Mouse (Mus musculus): Measurements from ENCODE around the gene Fdx1l. TPM values are rescaled to one million over a fixed set of nuclear protein-coding genes. Genes with fewer than 3 reads are reported as not detected.

The Fdx1l gene
- total RNA-seq, 2 experiments from 2014 or later: 48.1 to 53.0 TPM

DNA sequence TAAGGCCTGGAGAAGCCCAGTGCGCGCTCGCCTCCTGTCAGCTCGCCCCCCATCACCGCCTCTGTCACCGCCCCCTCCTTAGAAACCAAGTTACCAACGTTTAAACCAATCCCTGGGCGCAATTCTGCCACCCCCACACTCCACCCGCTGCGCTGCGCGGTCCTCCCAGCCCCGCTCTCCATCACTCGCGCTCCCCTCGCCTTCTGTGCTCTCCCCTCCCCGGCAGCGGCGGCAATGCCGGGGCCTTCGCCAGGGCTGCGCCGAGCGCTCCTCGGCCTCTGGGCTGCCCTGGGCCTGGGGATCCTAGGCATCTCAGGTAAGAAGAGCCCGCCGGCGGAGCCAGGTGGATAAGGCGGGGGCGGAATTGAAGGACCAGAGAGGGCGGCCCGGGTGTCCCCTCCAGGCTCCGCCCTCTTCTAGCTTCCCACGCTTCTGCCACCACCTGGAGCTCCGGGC, 41.5 kb downstream of the Fdx1l start, which contains the start of gene Icam5:
Gene Icam5 (plus strand): TSS at position 178 of the 456 bp plus-strand sequence.
- DNase-seq (ENCODE audit: extremely low spot score in 1 of 2, low spot score in 2 of 2): peak; percentile 80 to 86
- intact Hi-C loops (cut with DNase I): loop anchor here (5.0 kb wide), 2 partner anchors 40 to 100 kb away; partner anchors contain the start of genes Fdx1l, Gm49373 and Tyk2

DNA sequence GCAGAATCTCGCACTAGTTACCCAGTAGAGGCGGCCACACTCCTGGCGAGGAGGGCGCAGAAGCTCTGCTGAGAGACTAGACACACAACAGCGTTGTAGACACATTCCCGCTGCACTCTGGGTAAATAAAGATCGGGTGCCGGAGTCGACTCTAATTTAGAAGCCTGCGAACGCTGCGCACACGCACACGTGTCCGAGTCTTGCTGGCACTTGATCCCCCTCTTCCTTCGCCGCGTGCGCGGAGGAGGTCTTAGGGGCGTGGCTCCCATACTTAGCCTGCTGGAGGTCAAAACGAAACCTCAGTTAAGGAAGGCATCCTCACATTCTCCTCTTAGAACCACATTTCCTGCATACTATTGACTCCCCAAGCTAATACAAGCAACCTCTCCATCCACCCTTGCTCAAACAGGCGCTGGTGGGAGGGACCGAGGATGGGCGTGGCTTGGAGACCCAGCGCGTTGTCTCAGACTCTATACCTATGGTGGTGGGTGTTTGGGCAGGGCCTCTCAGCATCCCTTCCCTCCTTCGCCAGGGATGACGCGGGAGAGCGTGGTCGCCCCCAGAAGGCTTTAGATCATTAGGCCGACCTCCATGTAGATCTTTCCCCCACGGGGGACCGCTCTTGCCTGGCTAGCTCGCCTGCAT, 42.0 kb downstream of the Fdx1l start:
- intact Hi-C loops (cut with DNase I): loop anchor here (5.0 kb wide), 2 partner anchors 41 to 101 kb away; partner anchors contain the start of genes Fdx1l, Gm49373 and Tyk2
- DNase-seq (ENCODE audit: extremely low spot score in 1 of 2, low spot score in 2 of 2): peak; percentile 77 to 84

- intact Hi-C loops (cut with DNase I): loop anchor here (5.0 kb wide), 2 partner anchors 41 to 101 kb away; partner anchors contain the start of genes Fdx1l, Gm49373 and Tyk2
These were observed 42.6 kb downstream of the Fdx1l start for GRCm38 (mm10) chr9:21030781-21031250.

DNA sequence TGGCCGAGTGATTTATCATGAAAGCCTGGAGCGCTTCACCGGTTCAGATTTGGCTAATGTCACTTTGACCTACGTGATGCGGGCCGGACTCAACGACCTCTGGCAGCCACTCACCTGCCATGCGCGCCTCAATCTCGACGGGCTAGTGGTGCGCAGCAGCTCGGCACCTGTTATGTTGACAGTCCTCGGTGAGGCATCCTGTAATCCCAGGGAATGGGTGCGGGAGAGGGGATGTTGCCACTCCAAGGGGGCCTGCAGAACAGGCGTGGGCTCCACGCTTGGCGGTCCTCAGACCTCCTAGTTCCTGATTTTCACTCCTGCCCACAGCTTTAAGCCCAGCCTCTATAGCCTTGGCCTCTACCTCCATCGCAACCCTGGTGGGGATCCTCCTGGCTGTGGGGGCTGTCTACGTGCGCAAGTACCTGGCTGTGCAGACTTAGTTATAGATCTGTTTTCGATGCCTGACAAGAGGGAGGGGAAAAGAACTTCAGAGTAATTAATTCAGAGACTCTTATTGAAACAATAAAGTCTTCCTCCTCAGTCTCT, 43.3 kb downstream of the Fdx1l start:
- peak in 1 of 2 experiments; percentile 39 for DNase-seq (ENCODE audit: extremely low spot score in 1 of 2, low spot score in 2 of 2)
- intact Hi-C loops (cut with DNase I): loop anchor here (5.0 kb wide), 2 partner anchors 42 to 102 kb away; partner anchors contain the start of genes Fdx1l, Gm49373 and Tyk2

More at GRCm38 (mm10) chr9:21030781-21031250, 42.6 kb downstream of the Fdx1l start:
- DNase-seq (ENCODE audit: extremely low spot score in 1 of 2, low spot score in 2 of 2): peak; percentile 83 to 92

- intact Hi-C loops (cut with DNase I): loop anchor here (5.0 kb wide), 2 partner anchors 43 to 103 kb away; partner anchors contain the start of genes Fdx1l, Gm49373 and Tyk2
- peak in 1 of 2 experiments; percentile 87 for DNase-seq (ENCODE audit: extremely low spot score in 1 of 2, low spot score in 2 of 2)
These were observed 43.9 kb downstream of the Fdx1l start, which contains the start of gene Icam4 for GRCm38 (mm10) chr9:21029291-21030054. Gene Icam4 (plus strand): TSS chr9:21029373.

GRCm38 (mm10) chr9:21028560-21029110, 44.8 kb downstream of the Fdx1l start:
- intact Hi-C loops (cut with DNase I): no loop called here
- no peak for DNase-seq (ENCODE audit: extremely low spot score in 1 of 2, low spot score in 2 of 2)

DNA sequence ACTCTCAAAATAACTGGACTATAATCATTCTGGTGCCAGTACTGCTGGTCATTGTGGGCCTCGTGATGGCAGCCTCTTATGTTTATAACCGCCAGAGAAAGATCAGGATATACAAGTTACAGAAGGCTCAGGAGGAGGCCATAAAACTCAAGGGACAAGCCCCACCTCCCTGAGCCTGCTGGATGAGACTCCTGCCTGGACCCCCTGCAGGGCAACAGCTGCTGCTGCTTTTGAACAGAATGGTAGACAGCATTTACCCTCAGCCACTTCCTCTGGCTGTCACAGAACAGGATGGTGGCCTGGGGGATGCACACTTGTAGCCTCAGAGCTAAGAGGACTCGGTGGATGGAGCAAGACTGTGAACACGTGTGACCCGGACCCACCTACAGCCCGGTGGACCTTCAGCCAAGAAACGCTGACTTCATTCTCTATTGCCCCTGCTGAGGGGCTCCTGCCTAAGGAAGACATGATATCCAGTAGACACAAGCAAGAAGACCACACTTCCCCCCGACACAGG, 45.6 kb downstream of the Fdx1l start:
- DNase-seq (ENCODE audit: extremely low spot score in 1 of 2, low spot score in 2 of 2): peak in 1 of 2 experiments; percentile 81
- intact Hi-C loops (cut with DNase I): no loop called here

DNA sequence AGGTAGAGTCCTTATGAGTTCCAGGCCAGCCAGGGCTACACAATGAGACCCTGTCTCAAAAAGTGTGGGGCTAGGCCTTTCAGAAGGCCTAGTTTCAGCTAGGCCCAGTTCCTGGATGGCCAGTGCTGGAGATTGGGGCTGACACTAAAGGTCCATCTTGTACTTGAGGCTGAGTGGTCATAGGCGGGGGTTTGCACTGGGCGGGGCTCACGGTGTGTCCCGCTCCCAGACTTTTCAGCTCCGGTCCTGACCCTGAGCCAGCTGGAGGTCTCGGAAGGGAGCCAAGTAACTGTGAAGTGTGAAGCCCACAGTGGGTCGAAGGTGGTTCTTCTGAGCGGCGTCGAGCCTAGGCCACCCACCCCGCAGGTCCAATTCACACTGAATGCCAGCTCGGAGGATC, 46.6 kb downstream of the Fdx1l start:
- no peak for DNase-seq (ENCODE audit: extremely low spot score in 1 of 2, low spot score in 2 of 2)
- intact Hi-C loops (cut with DNase I): no loop called here

GRCm38 (mm10) chr9:21025258-21025810, 48.1 kb downstream of the Fdx1l start:
- intact Hi-C loops (cut with DNase I): no loop called here
- no peak for DNase-seq (ENCODE audit: extremely low spot score in 1 of 2, low spot score in 2 of 2)

- no peak for DNase-seq (ENCODE audit: extremely low spot score in 1 of 2, low spot score in 2 of 2)
- intact Hi-C loops (cut with DNase I): no loop called here
These were observed 50.7 kb downstream of the Fdx1l start for GRCm38 (mm10) chr9:21022726-21023125.

GRCm38 (mm10) chr9:21022288-21022687, 51.1 kb downstream of the Fdx1l start:
- DNase-seq (ENCODE audit: extremely low spot score in 1 of 2, low spot score in 2 of 2): no peak
- intact Hi-C loops (cut with DNase I): no loop called here

- intact Hi-C loops (cut with DNase I): no loop called here
- no peak for DNase-seq (ENCODE audit: extremely low spot score in 1 of 2, low spot score in 2 of 2)
These were observed 52.1 kb downstream of the Fdx1l start for GRCm38 (mm10) chr9:21021363-21021762.

DNA sequence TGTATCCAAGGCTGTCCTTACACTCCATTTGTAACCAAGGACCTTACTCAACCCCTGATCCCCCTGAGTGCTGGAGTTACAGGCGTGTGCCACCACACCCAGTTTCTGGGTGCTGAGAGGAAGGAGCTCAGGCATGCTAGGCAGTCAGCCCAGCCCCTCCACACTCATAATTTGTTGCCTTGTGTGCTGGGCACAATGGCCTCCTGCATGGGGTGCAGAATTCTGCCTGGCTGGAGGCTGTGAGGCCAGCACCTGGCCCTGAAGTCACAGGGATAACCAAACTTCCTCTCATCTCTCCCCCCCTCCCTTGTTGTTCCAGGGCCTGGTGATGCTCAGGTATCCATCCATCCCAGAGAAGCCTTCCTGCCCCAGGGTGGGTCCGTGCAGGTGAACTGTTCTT, 54.8 kb downstream of the Fdx1l start:
- intact Hi-C loops (cut with DNase I): no loop called here
- DNase-seq (ENCODE audit: extremely low spot score in 1 of 2, low spot score in 2 of 2): no peak

Small RNAs within 50 kb of the gene (microRNA-seq; reads per million reads assigned to microRNA genes)
- gene Mir1900 (not detected), gene Mir7082 (1.1 reads per million)

Other genes starting within 250 kb of the Fdx1l start
- 10 to 100 TPM; 48.8 to 50.5 TPM for gene A230050P20Rik, start 205.0 kb downstream of the Fdx1l start, total RNA-seq (2021)
- gene Angptl6, start 193.9 kb downstream of the Fdx1l start, total RNA-seq (2021): 1 to 10 TPM; 8.8 to 9.7 TPM
- 10 to 100 TPM; 27.8 to 30.0 TPM for gene Ppan, start 185.4 kb downstream of the Fdx1l start, total RNA-seq (2021)
- gene Eif3g, start 175.0 kb downstream of the Fdx1l start, total RNA-seq (2021): 100 to 1,000 TPM; 120 to 127 TPM
- gene Dnmt1, start 113.7 kb downstream of the Fdx1l start, total RNA-seq (2021): 10 to 100 TPM; 51.1 to 54.7 TPM
- gene S1pr2, start 96.8 kb downstream of the Fdx1l start, total RNA-seq (2021): 1 to 10 TPM; 1.5 to 1.6 TPM
- 10 to 100 TPM; 53.3 to 56.0 TPM for gene Mrpl4, start 70.9 kb downstream of the Fdx1l start, total RNA-seq (2021)
- gene Icam1, start 57.6 kb downstream of the Fdx1l start, total RNA-seq (2021): 1 to 10 TPM; 3.1 to 3.3 TPM
- under 1 TPM in 1 of 2 experiments, not detected in 1; 0.63 TPM for gene Icam4, start 44.2 kb downstream of the Fdx1l start, total RNA-seq (2021)
- gene Icam5, start 41.5 kb downstream of the Fdx1l start, total RNA-seq (2021): 100 to 1,000 TPM; 204 to 220 TPM
- under 1 TPM in 1 of 2 experiments, not detected in 1; 0.97 TPM for gene Zglp1, start 6.5 kb downstream of the Fdx1l start, total RNA-seq (2021)
- 1 to 10 TPM in 1 of 2 experiments, not detected in 1; 1.1 TPM for gene Gm49373, start 518 bp downstream of the Fdx1l start, total RNA-seq (2021)
- gene Gm38431, start 18.4 kb upstream of the Fdx1l start, total RNA-seq (2021): 1 to 10 TPM; 2.1 to 3.2 TPM
- gene Raver1, start 18.4 kb upstream of the Fdx1l start, total RNA-seq (2021): 10 to 100 TPM; 31.2 to 31.4 TPM
- 10 to 100 TPM; 11.2 to 13.2 TPM for gene Tyk2, start 57.6 kb upstream of the Fdx1l start, total RNA-seq (2021)
- 100 to 1,000 TPM; 127 to 129 TPM for gene Cdc37, start 76.4 kb upstream of the Fdx1l start, total RNA-seq (2021)
- 10 to 100 TPM; 65.6 to 67.5 TPM for gene Pde4a, start 92.1 kb upstream of the Fdx1l start, total RNA-seq (2021)
- gene Keap1, start 165.7 kb upstream of the Fdx1l start, total RNA-seq (2021): 10 to 100 TPM; 47.9 to 50.8 TPM
- 1 to 10 TPM; 2.2 to 2.3 TPM for gene S1pr5, start 174.8 kb upstream of the Fdx1l start, total RNA-seq (2021)
- 10 to 100 TPM; 29.7 to 33.9 TPM for gene Atg4d, start 191.7 kb upstream of the Fdx1l start, total RNA-seq (2021)
- 10 to 100 TPM; 34.4 to 39.4 TPM for gene Kri1, start 214.4 kb upstream of the Fdx1l start, total RNA-seq (2021)
- 10 to 100 TPM; 66.6 to 73.9 TPM for gene Cdkn2d, start 217.8 kb upstream of the Fdx1l start, total RNA-seq (2021)
- 1 to 10 TPM; 1.1 to 1.9 TPM for gene Ap1m2, start 238.7 kb upstream of the Fdx1l start, total RNA-seq (2021)
- gene Slc44a2, start 247.1 kb upstream of the Fdx1l start, total RNA-seq (2021): 10 to 100 TPM; 66.4 to 67.7 TPM

All from left cerebral cortex, postnatal 10 days (tissue).